Mouse (Mus musculus) erythroblast, adult 5-6 weeks (primary cell): ENCODE results near the gene Gprin2. TPM values are rescaled to one million over a fixed set of nuclear protein-coding genes. Genes with fewer than 3 reads are reported as not detected.

ENCODE experiments used
- ATAC-seq: replicated peaks from 2 replicates; pipeline ENCODE4 v1.8.0; 2016; ENCODE audit warnings: moderate number of reproducible peaks, mild to moderate bottlenecking, moderate TSS enrichment, inconsistent platforms; ENCODE audit not compliant: poor library complexity, low FRiP score, severe bottlenecking
- total RNA-seq, 2 experiments: library from RNA; stranded (forward) in 1 of 2; stranded (reverse) in 1 of 2; fragments of 150-400 nt in 1 of 2; fragments of 200-764, 138-1000 nt in 1 of 2; gene quantifications; 2 replicates each; pipeline versions ENCODE4 v1.2.3 to v1.2.4; 2015 to 2017; ENCODE audit warnings: low replicate concordance in 2 of 2

Gene Gprin2
- total RNA-seq, 2 experiments from 2014 or later, result not detected

DNA sequence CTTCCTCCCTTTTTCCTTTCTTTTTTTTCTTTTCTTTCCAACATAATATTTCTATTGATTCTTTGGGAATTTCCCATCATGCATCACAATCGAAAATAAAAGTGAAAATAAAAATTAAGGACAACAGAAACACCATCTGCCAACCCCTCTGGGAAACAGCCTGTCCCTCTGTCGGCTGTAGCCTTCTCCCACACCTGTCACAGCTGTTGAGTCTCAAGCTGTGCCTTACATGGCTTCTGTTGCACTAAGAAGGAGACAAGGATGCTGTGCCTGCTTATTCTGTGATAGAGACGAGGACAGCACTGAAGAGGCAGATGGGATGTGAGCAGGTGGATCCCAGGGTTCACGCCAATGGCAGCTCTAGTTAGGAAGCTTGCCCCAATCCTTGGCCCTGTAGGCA lies 7.6 kb upstream of the Gprin2 start:
- no peak for ATAC-seq

DNA sequence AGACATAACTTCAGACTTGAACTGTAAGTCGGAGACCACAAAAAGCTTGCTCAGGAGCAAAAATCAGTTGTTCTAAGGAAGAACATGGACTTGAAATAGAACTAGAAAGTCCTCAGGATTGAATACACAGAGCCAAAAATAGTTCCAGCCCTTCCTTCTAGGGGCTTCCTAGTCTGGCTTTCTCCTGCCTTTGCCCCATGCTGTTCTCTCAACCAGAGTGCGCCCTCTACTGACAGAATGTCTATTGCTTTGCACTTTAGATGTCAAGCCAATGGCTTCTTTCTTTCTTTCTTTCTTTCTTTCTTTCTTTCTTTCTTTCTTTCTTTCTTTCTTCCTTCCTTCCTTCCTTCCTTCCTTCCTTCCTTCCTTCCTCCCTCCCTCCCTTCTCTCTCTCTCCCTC lies 7.2 kb upstream of the Gprin2 start:
- ATAC-seq, result no peak

DNA sequence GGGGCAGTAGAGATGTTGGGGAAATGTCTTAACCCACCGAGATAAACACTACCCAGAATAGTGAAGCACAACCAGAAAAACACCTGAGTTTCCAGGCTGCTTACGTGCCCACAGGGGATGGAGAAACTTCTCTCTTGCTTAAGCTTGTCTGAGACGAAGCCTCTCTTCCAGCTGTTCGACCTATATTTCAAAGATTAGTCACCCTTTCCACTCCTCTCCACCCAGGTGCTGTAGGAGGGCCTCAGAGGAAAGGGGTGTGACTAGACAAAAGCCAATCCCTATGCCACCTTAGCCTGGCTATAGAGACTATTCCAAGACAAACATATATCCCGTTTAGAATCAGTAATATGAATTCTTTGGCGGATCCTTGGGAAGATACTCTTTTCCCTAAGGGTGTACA lies 6.5 kb upstream of the Gprin2 start:
- no peak for ATAC-seq

DNA sequence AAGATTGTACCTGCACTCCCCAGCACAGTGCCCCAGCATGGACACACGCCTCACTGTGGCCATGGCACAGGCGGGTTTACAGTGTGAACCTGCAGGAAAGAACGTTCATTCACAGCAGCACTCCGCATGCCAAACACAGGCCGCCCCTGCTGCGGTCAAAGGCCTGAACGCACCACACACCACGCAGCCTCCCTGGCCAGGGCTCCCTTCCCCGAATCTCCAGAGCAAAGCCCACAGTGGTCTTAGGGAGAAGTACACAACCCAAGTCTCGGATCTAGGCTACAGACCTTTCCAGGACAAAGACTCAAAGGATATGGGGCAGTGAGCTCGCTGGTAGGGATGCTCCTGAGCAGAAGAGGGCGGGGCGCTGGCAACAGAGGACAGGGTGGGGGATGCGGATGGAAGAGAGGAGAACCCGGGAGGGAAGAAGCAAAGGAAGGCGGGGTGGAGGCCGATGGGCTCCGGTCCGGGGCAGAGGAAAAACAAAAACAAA lies 669 bp downstream of the Gprin2 start:
- ATAC-seq, result no peak

DNA sequence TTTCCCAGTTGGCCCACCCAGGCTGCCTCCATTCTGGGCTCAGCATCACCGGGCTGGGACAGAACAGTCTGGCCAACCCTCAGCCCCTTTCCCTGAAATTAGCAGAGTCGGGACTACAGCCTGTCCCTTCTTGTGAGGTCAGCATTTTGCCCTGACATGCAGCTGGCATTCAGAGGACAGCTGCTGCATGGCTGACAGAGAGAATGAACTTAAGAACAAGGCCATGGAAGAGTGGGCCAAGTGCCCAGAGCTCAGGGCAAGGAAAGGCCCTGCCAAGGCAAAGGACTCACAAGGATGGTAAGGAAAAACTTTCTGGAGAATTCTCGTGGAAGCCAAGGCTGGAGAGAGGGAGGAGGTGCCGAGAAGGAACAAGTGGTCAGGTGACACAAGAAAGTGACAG lies 4.7 kb downstream of the Gprin2 start:
- ATAC-seq, result no peak

DNA sequence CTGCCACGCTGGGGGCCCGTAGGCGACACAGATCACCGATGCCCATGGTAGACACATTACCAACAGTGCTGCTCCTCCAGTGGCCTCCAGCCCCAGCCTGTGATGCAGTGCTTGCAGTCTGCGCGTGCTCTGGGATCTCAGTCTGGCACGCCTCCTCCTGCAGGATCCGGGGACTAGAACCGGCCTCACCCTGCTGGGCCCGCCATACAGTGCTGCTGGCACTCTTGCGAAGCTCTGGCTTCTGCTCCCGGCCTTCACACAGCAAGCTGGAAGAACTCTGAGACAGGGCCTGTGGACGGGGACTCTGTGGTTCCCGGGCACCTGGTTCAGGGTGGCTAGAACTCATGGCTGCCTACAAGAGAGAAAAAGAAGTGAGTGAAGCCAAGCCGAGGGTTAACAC lies 6.0 kb downstream of the Gprin2 start:
- ATAC-seq, result no peak

DNA sequence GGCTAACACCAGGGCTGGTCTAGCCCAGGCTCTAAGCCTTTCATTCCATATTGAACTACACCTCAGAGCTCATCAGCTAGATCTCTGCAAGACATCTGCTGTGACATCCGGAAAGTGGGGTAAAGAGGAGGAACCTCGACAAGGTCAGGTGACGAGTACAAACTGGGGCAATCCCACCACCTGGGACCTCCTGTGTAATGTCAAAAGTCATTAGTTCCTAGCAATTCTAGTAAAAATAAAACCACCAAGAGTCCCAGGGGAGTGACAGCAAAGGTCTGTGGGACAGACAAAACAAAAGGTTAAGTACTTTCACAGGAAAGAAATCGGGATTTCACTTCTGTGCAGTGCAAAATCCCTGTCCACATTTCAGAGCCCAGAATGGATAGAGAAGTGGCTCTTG lies 7.6 kb downstream of the Gprin2 start:
- no peak for ATAC-seq

DNA sequence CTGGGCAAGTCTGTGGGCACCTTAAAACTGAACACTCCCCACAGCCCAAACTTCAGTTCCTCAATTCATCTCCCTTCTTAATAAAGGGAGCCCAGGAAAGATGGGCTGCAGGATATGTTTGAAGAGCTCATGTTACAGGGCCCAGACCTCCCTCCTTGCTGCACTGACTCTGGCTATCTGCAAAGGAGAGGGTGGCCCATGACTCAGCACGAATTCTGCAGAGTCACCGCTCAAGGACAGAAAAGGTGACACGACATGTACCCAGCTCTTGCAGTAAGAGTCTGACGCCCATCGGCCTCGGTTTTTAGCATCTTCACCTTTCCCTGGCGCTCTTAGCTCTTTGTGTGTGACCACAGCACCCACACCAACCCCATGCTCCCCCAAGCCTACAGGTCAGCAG lies 11.1 kb downstream of the Gprin2 start:
- peak; percentile 79 for ATAC-seq

DNA sequence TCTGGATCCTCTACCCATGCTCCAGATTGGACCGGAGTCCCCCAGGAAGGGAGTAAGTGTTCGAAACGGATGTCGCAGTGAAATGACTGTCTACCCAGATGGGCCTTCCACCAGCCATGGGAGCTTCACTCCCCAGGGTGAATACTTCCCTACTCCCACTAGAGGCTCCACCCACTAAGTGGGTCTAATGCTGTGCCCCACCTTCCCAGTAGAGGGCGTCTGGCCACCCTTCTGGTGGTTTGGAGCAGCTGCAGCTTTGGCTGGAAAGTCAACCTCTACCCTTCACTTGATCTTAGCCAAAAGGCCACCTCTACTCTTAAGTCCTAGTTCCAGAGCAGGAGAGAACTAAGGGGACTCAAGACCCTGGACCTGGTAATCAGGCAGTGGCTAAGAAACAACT lies 12.8 kb downstream of the Gprin2 start:
- ATAC-seq, result no peak

DNA sequence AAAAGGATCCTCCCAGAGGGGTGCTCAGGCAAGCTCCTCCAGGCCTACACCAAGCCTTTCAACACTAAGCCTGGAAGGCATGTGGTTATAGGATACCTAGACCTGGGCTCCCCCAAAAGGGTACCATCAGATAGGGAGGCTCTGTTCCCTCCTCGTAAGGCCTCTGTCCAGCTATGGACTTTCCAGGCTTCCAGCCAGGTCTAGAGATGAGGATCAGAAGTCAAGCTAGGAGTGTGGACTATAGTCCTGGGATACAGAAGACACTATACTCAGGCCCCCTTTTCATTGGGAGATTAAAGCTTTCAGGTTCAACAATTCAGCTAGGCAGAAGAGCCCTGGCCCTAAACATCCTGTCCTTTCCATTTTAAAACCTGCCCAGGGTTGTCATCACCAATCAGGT lies 18.4 kb downstream of the Gprin2 start:
- ATAC-seq, result no peak

DNA sequence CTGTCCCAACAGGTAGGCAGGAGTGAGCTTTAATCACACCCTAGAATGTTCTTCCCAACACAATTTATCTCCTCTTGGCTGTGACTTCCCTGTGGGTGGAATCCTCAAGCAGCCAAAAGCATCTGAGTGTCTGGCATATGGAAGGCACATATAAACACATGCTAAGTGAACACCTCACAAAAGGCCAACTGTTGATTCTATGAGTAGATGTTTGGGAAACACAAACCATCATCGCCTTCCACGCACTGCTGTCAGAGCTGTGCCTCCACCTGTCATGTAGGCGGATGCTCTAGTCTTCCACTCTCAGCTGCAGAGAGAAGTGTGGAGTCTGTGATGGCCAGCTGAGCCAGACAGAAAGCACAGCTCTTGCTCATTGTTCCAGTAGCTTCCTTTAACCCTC lies 22.1 kb downstream of the Gprin2 start:
- ATAC-seq, result no peak

DNA sequence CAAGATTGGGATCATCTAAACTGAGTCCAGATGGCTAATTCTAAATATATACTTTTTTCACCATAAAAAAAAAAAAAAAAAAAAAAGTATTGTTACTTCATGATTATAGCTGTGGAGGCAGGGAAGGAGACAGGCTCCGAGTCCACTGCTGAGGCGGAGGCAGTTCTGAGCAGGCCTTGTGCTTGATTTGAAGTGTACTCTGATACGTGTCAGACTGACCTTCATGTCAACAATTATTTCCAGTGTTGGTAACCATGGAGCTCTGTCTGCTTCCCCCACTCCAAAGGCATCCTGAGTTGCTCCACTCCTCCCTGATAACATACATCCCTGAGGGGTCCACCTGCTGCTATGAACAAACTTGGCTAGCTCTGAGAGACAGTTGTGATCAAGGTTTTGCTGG lies 30.3 kb downstream of the Gprin2 start:
- ATAC-seq, result no peak

DNA sequence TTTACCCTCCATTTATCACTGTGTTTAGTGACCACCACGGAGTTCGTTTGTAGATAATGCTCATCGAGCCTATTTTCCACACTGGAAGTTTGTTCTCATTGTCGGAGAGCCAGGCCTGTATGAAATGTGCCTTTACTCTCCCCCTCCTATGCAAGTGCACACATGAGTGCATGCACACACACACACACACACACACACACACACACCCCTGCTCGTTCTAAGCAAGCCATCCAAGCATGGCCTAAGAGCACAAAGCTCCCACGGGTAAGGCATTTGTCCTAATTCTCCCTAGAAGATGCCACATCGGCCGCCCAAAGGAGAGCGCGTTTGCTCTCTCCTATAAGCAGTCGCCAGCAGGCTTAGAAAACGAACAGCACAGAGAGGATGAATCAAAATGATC lies 45.7 kb downstream of the Gprin2 start:
- ATAC-seq, result no peak

DNA sequence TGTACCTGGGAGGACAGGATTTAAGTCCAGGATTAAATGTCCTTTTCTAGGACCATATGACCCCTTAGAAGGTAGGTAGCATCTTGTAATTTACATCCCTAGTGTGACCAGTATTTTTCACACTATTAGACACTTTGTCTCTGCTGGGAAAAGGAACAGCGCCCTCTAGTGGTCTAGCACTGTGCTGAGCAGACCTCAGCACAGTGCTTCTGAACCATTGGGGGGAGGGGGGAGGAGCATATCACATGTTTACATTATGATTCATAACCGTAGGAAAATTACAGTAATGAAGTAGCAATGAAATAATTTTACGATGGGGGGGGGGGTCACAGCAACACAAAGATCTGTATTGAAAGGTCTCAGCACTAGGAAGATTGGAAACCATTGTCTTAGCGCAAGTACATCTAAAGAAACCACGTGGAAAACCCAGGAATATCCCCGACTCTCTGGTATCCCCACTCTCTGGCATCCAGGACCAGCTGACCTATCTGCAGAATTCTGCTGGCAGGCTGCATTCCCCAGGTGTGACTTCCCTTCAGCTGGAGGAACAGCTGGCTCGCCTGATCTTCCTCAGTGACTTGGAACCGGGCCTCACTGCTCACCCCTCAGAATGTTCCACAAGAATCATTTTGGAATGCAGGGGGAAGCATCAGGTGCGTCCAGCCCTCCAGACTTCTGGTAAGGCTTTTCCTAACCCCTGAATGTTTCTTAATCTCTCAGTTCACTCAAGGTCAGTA lies 46.7 kb downstream of the Gprin2 start:
- no peak for ATAC-seq

DNA sequence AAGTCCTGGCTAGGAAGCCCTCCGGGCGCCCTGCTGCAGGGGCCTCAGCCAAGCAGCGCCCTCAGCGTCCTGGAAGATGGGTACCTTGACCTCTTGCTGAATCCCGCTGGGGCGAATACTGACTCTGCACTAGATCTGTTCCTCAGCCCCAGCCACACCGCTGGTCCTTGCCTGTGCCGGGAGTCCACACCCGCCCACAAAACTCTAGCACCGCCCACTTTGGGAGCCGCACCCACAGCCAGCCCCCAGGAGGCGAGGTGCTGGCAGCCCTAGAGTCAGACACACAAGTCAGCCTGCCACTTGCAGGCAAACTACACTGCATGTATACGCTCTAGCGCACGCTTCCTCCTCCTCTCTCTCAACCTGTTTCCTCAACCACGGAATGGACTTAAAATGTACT lies 49.1 kb downstream of the Gprin2 start, which contains the start of gene Npy4r:
Npy4r (minus strand) TSS at position 148 of the 400 bp plus-strand sequence.
- no peak for ATAC-seq

DNA sequence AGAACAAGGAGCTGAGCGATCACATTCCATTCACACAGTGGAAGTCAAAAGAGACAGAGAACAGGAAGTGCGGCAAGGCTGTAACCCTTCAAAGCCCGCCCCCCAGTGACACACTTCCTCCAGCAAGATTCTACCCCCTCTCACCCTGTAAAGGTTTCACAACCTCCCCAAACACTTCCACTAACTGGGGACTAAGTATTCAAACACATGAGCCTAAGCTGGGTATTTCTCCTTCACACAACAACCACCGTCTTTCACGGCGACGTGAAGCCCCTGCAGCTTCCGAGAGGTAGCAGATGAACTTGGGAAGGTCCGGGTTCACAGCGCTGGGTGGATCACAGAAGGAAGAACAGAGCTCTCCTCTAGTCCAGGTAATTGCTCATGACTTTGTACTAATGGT lies 58.5 kb downstream of the Gprin2 start:
- no peak for ATAC-seq

DNA sequence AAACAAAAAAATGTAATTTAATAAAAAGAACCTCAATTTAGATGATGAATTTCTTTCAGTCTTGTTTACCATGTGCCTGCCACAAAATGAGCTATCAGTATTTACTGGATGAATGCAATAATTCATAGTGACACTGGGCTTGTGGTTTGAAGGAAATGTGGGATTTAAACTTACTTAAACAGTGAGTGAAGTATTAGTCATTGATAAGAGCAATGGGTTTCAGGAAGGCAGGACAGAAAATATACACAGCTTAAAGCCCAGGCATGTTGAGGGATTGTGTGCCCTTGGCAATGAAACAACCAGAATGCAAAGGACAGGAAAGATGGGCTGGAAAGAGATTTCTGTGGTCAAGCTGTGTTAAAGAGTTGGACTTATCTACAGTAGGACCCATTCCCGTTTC lies 59.1 kb downstream of the Gprin2 start:
- no peak for ATAC-seq

DNA sequence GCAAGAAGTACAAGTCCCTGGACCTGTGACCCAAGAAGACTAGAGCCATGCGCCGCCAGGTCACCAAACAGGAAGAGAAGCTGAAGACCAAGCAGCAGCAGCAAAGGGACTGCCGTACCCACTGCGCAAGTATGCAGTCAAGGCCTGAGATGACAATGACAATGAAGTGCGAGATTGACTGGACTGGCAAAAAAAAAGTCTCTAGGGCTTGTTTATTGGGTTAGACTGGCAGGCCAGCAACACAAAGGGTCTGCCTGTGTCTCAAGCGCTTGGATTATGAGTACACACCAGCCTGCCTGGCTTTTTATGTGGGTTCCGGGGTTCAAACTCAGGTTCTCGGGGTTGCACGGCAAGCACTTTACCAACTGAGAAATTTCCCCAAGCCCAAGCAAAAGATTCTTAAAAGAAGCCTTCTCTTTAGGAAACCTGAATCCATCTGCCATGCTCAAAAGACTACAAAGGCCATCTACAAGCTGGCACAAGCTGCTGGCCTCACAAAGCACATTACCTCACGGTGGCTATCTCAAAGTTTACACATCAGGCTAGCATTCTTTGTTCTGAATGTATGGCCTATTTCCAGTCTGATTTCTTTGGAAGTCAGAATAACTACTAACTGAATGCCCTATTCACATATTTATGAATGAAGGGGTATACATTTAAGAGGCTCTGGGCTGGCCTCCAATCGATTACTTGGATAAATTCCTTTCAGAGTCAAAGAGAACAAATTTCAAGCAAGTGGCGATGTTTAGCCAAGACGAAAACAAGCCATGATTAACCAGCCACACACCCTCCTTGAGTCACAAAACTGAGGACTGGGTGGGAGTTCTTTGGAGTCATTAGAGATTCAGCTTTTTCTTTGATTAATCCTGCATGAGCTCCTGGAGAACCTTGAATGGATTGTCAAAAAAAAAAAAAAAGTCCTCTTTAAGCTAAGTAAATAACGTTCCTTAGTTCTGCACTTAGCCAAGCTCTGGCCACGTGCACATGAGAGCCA lies 61.5 kb downstream of the Gprin2 start:
- no peak for ATAC-seq
